Mouse (Mus musculus): ENCODE measurements around the gene Dner.

The Dner gene

DNA sequence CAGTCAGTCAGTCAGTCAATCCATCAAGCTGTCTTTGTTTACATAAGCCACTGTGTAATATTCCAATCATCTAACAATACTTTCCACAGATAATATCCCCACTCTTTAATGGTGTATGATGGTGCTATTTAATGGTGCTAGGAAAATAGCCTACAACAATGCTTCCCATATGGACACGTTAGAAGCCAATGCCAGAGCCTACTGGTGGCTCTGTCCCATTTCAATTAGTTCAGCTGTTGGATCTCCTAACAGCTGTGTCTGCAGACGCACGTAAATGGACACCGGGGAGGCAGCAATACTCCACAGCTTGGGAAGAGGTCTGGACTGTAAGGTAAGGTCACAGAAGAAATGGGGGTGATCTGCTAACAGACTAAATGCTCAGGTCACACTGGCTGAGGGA is 171.6 kb downstream of the Dner start:
- DNase-seq (ENCODE audit: low read depth): no peak

DNA sequence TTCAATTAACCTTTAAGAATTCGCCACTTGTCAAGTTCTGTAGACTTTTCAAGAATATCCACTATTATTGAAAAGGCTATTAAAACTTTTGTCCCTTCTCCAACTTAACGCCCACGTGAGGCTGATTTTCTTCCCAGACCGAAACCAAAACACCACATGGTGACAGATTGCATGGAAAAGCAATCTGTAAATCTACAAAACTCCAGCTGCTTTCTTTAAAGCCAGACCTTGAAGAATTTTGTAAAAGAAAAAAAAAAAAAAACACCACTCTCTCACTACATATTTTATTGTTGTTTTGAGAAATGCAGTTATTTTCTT is 173.1 kb downstream of the Dner start:
- DNase-seq (ENCODE audit: low read depth): no peak

DNA sequence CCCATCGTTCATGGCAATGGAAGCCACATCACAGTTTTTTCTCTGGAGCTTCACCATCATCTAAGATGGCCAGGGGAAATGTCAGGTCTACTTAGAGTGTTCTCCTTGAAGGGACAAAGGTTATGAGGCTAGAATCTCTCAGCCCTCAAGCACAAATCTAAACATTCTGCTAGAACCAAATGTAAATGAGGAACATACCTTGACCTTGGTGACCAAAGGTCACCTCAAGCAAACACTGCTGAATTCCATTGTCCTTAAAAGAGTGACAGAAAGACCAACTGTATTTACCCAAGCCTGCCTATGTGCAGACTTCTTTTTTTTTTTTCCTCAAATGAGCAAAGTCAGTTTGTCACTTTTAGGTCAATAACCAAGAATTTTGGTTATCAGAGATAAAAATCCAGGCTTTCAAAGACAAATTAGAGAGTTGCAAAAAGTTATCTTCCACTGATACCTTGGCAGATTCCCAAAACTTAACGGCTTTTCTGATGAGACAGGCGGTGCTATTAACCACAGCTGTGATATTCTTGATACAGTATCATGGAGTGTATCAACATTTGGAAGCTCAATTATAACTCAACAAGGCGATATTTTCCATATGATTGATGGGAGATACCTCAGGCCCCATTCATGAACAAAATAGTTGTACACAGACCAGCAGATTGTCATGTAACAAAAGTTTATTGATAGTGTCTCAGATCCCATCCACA is 173.6 kb downstream of the Dner start:
- no peak for DNase-seq (ENCODE audit: low read depth)

DNA sequence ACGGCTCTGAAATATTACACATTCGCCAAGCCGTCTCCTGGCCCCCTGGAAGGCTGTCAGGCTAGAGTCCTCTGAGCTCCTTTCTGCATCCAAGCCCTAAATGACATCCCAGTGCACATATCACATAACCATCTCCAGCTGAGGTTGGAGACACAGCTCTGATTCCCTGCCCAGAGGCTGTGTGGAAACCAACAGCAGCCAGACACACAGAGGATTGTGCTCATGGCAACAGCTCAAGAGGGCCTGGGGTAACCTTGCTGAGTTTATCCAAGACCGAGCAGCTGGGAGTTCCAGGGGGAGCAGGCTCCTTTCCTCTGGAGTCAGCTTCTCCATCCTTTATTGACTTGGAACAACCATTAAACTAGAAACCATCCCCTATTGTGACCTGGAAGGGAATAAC is 177.7 kb downstream of the Dner start:
- no peak for DNase-seq (ENCODE audit: low read depth)

DNA sequence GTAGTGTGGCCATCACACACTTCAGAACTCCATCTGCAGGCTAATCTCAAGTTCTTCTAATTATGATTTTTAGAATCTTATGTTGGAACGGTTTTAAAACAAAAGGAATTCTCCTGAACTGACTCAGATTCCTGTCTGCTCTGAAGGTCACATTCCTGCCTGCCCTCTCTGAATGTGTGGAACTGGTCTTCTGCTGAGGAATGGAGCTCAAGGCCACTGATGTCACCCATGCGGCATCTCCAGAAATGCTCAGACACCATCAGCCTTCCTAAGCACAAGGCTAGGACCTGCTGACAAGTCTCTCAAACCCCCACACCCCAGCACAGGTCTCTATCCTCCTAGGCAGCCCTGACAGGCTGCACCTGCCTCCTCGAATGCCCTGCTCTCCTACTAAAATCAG is 182.8 kb downstream of the Dner start:
- DNase-seq (ENCODE audit: low read depth): no peak

GRCm38 (mm10) chr1:84508510-84508909 is 187.5 kb downstream of the Dner start:
- DNase-seq (ENCODE audit: low read depth): no peak

DNA sequence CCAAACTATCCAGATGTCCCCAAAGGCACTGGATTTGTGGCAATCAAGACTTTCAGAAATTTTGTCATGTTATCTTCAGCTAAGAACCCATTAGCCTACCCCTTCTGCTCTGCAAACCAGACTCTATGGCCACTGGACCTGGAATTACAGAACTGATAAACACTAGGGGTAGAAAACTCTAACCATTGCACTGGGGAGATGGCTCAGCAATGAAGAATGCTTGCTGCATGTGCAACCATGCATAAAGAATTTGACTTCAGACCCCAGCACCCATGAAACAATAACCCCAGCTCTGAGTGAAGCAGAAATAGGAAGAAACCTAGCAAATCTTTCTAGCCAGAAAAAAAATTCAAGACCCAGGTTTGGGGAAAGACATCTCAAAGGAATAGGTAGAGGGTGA is 188.5 kb downstream of the Dner start:
- no peak for DNase-seq (ENCODE audit: low read depth)

GRCm38 (mm10) chr1:84506984-84507546 is 189.0 kb downstream of the Dner start:
- DNase-seq (ENCODE audit: low read depth): no peak

GRCm38 (mm10) chr1:84500673-84501072 is 195.3 kb downstream of the Dner start:
- no peak for DNase-seq (ENCODE audit: low read depth)

DNA sequence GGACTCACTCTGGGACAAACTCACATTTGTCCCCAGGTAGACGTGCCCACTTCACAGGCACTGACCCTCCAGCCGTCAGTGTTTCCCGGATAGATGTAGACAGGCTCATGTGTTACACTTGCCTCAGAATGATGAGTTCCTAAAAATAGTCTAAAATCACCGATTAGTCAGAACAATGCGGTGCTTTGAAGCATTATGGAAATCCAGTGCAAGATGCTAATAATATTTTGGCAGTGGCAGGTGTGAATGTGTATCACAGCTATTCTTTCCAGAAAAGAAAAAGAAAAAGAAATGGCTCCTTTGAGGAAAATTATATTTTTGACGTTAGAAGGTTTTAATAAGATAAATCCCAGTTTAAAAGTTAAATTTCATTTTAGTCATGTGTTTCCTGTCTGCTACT is 204.3 kb downstream of the Dner start:
- DNase-seq (ENCODE audit: low read depth): no peak

DNA sequence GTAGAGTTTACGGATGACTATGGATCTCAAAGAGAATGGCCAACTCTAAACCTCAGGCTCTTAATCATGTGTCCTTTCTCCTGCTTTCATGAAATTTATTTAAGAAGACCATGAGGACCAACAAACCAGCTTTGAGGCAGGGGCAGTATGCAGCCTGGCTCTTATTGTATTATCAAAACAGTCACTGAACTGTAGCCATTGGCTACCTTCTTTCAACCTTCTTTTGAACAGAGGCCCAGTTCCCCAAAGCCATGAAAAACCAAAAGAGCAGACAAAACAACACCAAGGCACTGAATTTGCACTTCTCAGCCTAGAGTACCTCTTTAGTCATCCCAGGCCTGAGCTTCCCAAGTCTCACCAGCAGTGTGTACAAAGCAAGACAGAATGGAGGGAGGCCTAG is 207.5 kb downstream of the Dner start:
- DNase-seq (ENCODE audit: low read depth): no peak

- no peak for DNase-seq (ENCODE audit: low read depth)
Measured at GRCm38 (mm10) chr1:84485066-84485465, 211.0 kb downstream of the Dner start.

DNA sequence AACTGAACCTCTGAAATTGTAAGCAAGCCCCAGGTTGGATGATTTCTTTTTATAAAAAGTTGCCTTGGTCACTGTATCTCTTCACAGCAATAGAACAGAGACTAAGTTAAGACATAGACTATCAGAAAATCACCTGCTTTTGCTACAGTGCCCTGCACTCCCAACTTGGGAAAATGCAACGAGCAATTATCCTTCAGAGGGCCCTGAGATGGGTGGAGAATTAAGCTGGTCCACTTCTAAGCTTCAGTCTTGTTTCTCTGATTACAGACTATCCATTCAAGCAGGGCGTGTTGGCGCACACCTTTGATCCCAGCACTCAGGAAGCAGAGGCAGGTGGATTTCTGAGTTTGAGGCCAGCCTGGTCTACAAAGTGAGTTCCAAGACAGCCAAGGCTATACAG is 211.4 kb downstream of the Dner start:
- no peak for DNase-seq (ENCODE audit: low read depth)

DNA sequence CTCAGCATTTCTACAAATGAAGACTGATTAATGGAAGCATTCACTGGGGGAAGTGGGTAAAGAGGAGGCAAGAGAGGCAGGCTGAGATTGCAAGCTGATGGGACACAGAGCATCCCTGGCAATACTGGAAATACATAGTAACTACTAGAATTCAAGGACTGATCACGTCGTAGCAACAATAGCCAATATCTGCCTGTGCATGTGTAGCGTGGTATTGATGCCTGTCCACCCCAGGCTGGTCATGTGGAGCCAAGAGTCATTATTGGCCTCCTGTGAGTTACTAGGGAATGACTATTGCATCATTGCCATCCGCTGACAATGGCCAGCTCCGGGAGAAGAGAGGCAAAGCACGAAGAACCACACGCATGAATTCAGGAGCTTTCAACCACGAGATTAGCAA is 216.0 kb downstream of the Dner start:
- DNase-seq (ENCODE audit: low read depth): no peak

GRCm38 (mm10) chr1:84474274-84474673 is 221.7 kb downstream of the Dner start:
- DNase-seq (ENCODE audit: low read depth): no peak

DNA sequence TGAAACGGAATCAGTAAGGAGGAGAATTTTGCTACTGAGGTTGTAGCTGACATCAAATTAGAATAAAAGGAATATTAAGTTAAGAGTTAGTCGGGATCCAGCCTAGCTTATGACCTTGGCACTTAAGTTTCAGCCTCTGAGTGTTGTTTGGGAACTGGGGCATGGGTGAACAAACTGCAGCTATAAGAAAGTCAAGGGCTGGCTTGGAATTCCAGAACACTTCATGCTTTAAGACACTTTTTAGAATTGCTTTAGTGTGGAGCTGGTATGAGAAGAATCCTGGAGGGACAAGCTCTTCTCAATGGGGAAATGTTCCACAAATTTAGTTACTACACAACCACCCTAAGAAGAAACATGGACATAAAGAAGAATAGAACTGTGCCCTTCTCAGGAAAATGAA is 223.8 kb downstream of the Dner start:
- no peak for DNase-seq (ENCODE audit: low read depth)

GRCm38 (mm10) chr1:84470342-84470741 is 225.7 kb downstream of the Dner start:
- peak; percentile 16 for DNase-seq (ENCODE audit: low read depth)

DNA sequence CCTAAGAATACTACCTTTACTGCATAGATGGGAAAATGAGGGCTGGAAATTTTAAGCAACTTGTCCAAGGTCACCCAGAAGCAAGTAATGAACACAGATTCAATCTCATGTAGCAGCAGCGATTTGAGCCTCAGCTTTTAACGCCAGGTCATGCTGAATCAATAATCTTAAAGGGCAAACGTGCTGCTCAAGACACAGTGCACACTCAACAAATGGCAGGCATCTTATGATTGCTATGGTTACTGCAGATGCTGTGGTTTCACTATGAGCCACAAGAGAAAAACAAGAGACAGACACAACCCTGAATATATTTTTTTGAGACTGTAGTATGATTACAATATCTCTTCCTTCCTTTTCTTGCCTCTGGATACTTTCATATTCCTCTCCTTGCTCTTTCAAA is 228.4 kb downstream of the Dner start:
- DNase-seq (ENCODE audit: low read depth): no peak

- no peak for DNase-seq (ENCODE audit: low read depth)
Measured at GRCm38 (mm10) chr1:84464761-84465160, 231.3 kb downstream of the Dner start.

- no peak for DNase-seq (ENCODE audit: low read depth)
Measured at GRCm38 (mm10) chr1:84463976-84464662, 231.9 kb downstream of the Dner start.

- DNase-seq (ENCODE audit: low read depth): no peak
Measured at GRCm38 (mm10) chr1:84449566-84450278, 246.3 kb downstream of the Dner start.

DNA sequence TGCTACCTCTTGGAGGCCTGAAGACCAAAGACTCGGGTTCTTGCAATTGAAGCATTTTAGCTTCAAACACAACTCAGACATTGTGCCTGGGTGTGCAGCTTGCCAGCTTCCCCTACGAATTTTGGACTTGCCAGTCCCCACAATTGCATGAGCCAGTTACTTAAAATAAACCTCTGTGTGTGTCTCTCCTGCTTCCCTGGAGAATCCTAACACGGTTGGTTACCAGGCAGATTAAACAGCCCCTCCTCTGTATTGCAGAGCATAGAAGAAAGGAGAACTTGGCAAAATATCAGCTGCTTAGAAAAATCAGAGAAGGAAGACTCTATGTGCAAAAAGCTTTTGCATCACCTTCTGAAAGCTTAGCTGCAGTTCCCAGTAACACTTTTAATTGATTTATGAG is 252.4 kb downstream of the Dner start:
- DNase-seq (ENCODE audit: low read depth): no peak

DNA sequence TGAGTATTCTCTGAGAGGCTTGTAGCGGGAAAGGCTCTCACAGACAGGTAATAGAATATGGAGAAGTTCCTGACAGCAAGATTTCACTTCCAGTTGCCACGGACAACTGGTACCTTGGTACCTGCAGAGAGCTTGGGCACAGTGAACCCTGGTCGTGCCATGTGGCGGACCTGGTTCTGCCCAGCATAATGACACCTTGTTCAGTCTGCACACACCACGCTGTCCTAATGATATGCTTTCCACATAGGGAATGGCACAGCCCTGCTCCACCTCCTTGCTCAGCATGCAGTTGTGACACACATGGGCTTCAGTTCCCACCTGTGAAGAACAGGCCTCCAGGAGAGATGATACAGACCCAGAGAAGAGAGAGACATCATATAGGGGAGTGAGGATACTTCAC is 253.0 kb downstream of the Dner start:
- DNase-seq (ENCODE audit: low read depth): no peak

Measured in naive thymus-derived CD4-positive, alpha-beta T cell, adult 2 months (primary cell).